Mouse (Mus musculus): ENCODE measurements around the gene Tmcc2. TPM values are rescaled to one million over a fixed set of nuclear protein-coding genes. Genes with fewer than 3 reads are reported as not detected.

The Tmcc2 gene
- total RNA-seq, 2 experiments from 2014 or later: 4.9 to 5.3 TPM

DNA sequence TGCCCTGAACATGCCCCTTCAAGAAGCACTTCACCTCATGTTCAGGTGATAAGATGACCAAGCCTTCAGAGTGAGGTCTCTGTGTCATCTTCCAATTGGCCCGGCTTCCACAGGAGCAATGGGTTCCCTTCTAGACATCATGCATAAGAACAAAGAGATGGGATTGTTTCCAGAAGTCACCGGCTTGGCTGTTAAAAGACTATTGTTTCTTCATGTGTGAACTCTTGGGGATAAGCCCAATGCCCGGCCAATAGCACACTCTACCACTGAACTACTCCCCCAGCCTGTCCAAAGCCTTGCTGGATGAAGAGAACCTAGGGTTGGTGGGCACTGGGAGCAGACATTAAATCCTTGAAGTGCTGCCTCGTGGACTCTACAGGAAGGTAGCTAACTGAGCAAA is 45.6 kb downstream of the Tmcc2 start:
- ATAC-seq (ENCODE audit: poor library complexity, severe bottlenecking): no peak

DNA sequence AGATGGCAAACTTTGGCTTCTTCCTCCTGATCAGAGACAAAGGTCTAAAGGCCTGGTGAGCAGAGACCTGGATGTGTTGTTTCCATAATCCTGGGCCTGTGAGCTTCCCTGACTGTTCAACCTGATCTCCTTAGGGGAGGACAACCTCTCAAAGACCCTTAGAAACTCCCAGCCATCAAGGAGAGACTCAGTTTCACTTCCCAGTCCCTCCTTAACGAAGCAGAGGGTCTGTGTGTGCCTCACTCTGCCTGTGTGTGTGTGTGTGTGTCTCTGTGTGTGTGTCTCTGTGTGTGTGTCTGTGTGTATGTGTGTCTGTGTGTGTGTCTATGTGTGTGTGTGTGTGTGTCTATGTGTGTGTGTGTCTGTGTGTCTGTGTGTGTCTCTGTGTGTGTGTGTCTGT is 47.4 kb downstream of the Tmcc2 start:
- no peak for ATAC-seq (ENCODE audit: poor library complexity, severe bottlenecking)

- no peak for ATAC-seq (ENCODE audit: poor library complexity, severe bottlenecking)
These were observed 47.9 kb downstream of the Tmcc2 start for GRCm38 (mm10) chr1:132343191-132343590.

GRCm38 (mm10) chr1:132342518-132342917 is 48.6 kb downstream of the Tmcc2 start:
- ATAC-seq (ENCODE audit: poor library complexity, severe bottlenecking): no peak

DNA sequence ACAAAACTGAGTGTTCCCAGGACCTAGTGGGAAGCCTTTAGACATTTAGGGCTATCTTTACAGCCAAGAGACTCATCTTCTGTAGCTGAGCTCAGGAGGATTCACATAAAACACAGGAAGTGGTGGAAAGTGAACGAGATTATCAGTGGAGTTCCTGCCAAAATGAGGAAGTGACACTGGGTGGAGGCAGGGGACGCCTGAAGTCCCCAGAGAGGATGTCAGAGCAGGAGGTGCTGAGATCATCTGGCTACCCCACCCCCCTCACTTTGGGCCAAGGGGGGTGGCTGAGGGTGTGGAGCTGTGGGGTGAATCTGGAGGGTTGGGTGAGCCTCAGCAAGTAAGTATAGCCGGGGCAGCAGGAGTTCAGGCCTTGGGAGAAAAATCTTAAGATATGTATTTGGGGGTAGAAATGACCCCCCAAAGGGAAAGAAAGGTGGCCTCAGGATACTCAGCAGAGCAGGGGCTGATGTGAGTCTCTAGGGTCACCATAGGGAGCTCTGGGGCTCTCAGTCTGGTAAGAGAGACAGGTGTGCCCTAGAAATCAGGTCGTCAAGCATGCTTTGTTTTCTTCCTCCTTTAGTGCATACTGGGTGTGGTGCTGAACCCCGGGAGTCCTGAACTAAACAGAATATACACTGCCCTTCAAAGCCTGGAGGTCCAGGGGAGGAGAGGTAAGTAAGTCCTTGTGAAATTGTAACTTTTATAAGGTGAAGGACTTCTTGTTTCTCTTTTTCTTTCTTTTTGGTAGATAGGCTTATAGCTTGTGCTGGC is 49.2 kb downstream of the Tmcc2 start:
- peak; percentile 95 for ATAC-seq (ENCODE audit: poor library complexity, severe bottlenecking)

DNA sequence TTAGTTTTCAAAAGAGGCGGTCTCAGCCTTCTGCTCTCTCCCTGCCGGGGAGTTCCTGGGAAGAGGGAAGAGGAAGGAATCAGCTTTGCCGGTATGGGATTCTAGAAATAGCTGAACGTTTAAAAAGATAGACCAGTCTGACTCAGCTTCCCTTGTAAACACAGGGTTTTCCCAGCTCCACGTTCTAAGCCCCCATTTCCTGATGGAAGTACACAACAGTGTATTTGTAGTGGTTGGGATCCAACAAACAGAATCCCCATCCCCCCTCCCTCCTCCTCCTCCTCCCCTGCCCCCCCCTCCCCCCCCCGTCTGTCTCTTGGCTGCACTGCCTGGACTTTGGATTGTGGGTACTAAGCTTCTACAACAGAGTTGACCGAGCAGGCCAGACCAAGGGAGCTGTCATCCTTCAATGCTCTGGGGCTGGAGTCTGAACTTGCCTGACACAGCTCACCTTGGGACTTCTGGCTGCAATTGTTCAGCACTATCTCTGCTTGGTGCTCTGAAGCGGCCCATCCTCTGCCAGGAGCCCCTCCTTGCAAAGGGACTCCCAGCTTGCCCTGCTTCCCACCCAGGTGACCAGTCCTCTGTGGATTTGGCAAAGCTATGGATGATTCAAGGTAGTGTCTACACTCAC is 52.9 kb downstream of the Tmcc2 start:
- ATAC-seq (ENCODE audit: poor library complexity, severe bottlenecking): no peak

- ATAC-seq (ENCODE audit: poor library complexity, severe bottlenecking): no peak
These were observed 54.2 kb downstream of the Tmcc2 start for GRCm38 (mm10) chr1:132336921-132337320.

DNA sequence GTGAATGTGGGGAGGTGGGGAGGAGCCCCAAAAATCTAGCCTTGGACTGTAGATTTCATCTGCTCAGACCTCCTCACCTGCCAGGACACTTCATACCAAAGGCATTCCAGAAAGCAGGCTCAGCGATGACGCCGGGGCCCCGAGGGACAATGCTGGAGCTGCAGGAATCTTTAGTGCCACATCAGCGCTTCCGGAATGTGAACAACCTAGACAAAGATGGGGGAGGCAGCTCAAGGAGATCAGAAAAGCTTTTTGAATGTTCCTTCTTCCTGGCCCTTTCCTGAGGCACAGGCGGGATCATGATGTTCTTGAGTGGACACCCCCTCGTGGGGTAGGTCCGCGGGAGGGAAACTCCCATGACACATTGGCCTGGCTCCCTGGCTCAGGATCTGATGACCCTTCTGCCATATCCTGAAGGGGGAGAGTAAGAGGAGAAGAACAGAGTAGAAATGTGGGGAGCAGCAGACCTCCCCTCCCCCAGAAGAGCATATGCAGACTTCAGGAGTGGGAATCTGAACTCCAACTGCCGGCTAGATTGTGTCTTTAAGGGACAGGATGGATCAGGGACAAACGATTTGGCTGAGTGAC is 55.6 kb downstream of the Tmcc2 start:
- no peak for ATAC-seq (ENCODE audit: poor library complexity, severe bottlenecking)

GRCm38 (mm10) chr1:132334178-132334801 is 56.8 kb downstream of the Tmcc2 start:
- ATAC-seq (ENCODE audit: poor library complexity, severe bottlenecking): no peak

DNA sequence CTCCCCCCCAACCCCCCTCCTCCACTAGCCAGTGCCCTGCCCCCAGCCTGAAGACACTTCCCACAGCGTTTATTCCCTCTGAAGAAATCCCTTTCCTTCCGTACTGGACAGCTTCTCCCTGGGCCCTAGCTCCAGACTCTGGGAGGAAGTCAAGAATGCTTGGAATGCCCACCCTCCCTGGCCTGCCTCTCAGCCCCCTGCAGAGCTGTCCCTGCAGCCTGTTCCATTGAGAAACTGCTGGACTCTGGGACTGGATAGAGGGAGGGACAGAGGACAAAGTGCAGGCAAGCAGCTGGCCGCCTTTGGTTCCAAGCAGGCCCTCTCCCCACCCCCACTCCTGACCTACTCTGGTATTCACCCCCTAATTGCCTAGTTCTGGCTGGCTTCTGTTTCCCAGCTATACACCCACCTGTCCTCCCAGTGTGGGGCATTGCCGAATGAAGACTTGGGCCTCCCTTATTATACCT is 57.4 kb downstream of the Tmcc2 start:
- ATAC-seq (ENCODE audit: poor library complexity, severe bottlenecking): no peak

- ATAC-seq (ENCODE audit: poor library complexity, severe bottlenecking): no peak
These were observed 57.9 kb downstream of the Tmcc2 start for GRCm38 (mm10) chr1:132333201-132333600.

GRCm38 (mm10) chr1:132331283-132331682 is 59.8 kb downstream of the Tmcc2 start:
- ATAC-seq (ENCODE audit: poor library complexity, severe bottlenecking): no peak

DNA sequence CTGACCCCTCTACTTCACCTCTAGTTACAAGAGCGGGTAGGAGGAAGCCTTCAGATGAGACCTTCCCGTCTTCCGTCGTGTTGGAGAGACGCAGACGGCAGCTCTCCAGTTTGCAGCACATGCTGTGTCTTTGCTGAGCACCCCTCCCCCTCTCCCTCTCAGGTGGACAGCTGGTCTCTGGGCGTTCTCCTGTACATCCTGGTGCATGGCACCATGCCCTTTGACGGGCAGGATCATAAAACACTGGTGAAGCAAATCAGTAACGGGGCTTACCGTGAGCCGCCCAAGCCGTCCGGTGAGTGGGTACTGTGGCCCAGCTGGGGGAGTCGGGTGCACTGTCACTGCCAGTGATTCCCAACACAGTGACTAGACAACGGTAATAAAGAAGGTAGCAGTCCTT is 60.7 kb downstream of the Tmcc2 start:
- no peak for ATAC-seq (ENCODE audit: poor library complexity, severe bottlenecking)

DNA sequence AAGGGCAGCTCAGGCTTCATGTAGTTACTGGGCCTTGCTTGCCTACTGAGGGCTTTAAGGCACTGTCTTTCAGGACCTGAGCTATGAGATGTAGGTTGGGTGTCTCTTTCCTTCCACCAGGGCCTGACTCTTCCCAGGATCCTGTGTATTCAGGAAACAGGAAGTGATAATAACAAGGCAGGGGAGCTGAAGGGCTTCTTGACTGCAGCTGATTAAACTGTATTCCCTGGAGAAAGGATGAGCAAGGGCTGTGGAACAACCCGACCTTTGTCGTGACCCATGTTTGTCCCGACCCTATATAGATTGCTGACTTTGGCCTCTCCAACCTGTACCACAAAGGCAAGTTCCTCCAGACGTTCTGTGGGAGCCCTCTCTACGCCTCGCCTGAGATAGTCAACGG is 61.4 kb downstream of the Tmcc2 start:
- no peak for ATAC-seq (ENCODE audit: poor library complexity, severe bottlenecking)

DNA sequence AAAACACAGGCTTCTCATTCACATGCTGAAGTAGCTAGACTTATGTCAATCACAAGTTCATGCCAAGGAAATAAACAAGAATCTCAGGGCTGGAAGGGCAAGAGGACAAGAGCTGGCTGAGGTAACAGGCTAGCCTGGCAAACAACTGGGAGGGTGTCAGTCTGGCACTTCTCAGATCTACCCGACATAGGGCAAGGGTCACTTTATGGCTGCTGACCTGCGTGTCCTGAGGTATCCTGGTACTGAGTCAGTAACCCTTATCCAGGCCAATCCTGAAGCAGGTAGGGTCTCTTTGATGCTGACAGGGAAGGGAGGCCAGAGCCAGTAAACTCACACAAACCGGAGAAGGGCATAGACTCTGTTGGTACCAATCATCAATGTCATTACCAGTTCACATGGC is 62.5 kb downstream of the Tmcc2 start:
- no peak for ATAC-seq (ENCODE audit: poor library complexity, severe bottlenecking)

DNA sequence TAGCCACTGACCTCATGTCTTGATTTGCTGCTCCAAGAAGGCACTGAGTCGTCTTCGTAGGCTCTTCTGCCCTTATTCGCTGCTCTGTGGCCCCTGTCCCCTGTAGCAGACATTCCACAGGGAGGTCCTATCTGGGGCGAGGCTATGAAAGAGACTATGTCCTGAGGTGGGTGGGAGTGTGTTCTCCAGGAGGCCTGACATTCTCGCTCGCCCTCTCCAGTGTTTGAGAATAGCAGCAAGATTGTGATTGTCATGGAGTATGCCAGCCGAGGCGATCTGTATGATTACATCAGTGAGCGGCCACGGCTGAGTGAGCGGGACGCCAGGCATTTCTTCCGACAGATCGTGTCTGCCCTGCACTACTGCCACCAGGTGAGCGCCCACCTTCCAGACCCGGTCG is 63.6 kb downstream of the Tmcc2 start:
- no peak for ATAC-seq (ENCODE audit: poor library complexity, severe bottlenecking)

DNA sequence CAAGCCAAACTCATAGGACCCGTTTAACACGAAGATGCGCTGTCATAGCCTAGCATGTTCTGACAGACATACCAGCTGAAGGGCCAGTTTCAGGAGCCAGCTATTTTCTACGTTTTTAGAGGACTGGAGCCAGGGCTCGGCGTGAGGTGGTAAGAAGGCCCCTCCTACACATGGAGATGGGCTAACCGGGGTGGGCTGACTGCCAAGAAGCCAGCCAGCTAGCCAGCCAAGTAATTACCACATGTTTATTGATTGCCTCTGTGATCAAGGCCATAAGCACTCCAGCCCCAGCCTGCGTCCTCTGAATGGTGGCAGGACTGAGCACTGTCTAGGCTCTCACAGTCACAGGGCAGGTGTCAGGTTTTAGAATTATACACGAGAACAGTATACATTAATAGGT is 64.3 kb downstream of the Tmcc2 start:
- no peak for ATAC-seq (ENCODE audit: poor library complexity, severe bottlenecking)

GRCm38 (mm10) chr1:132322711-132323542 is 68.2 kb downstream of the Tmcc2 start:
- no peak for ATAC-seq (ENCODE audit: poor library complexity, severe bottlenecking)

DNA sequence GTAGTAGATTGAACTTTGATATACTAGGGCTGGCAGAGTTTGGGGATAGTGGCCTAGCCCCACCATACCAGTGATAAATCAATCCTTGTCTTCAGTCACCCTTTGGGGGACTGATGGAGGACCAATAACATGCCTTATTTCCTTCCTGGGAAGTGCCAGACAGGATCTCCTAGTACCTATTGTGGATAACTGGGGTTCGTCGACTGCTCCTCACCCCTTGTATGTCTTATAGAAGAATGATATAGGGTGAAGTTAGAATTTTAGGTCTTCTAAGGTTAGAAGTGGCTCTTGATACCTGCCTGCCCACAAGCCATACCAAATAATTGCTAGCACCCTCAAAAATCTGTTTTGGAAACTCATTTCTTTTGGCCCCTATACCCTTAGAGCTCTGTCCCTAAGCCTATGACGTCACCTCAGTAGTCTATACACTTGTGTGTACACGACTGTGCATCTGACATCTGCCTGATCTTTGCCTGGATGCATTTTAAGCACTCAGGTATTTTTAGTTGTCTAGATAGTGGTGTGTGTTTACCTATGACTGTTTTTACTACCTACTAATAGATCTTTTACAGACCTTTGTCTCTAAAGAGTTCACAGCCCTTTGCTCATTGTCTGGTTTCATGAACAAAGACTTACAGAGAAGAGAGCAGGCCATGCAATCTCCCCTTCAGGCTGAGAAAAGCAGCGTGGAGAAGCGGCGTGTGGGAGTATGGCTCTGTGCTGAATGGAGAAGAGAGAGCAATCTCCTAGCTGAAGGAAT is 69.1 kb downstream of the Tmcc2 start:
- ATAC-seq (ENCODE audit: poor library complexity, severe bottlenecking): no peak

- 0 out of 2 replicates have a peak, but pooled peaks have one; percentile 11 for ATAC-seq (ENCODE audit: poor library complexity, severe bottlenecking)
These were observed 71.8 kb downstream of the Tmcc2 start for GRCm38 (mm10) chr1:132319242-132319641.

Measured in megakaryocyte, adult 5-6 weeks (primary cell).